Mouse (Mus musculus): ENCODE results near the gene Dpf3.

Dpf3 gene

DNA sequence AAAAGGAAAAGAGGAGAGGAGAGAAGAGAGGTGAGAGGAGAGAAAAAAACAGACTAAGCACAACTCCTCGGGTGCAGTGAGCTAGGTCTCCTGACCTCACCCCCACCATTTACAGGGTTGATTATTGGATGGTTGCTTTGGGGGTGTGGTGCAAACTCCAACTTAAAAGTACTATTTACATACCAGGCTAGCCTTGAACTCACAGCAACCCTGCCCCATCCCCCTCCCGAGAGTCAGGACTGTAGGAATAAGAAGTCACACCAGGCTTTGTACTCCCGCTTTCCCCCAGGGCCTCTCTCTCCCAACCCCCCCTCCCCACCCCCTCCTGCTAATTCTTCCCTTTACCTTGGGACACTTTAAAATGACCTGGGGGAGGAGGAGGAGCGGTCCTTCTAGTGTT, 8.8 kb upstream of the Dpf3 start:
- DNase-seq, result no peak

DNA sequence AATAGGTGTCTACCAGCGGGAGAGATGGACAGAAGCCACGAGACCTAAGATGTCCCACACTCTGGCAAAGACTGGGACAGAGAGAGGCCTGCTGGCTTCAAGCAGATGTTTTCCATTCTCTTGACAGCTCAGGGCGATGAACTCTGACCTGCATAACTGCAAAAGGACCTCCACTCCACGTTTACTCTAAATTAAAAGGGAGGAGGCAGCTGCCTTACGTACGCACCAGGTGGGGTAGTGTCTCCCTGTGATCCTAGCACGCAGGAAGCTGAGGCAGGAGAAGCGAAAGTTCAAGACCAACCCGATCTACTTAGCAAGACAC, 8.4 kb upstream of the Dpf3 start:
- DNase-seq, result peak in 1 of 2 experiments; percentile 25

DNA sequence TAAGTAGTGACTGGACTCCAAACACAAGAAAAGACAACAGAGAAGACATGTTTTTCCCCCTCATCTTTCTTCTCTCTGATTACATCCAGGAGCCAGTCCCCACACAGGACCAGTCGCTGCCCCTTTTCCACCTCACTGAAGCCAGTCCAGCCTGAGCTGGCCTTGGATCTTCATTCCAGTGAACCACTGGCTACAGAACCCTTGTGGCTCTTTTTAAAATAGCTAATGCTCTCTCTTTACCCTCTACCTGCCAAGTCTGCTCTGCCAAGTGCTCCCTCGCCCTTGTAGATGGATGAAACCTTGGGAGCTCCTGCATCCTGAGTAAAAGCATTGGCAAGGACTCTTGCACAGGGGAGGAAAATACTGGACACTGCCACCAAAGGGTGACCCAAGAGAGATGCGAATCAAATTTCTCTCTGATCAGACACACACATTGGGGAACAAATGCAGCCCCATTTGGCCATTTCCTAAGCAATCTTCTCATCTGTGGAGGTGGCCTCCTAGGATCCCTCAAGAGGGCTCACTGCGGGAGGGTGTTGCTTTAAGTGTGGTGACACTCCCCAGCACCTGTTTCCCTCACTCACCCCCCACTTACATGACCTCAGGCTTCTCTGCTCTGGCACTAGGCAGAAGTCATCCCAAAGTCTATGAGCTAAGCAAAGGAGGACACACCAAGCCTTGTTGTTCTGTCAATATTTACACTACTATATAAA, 7.9 kb upstream of the Dpf3 start:
- DNase-seq, result no peak

DNA sequence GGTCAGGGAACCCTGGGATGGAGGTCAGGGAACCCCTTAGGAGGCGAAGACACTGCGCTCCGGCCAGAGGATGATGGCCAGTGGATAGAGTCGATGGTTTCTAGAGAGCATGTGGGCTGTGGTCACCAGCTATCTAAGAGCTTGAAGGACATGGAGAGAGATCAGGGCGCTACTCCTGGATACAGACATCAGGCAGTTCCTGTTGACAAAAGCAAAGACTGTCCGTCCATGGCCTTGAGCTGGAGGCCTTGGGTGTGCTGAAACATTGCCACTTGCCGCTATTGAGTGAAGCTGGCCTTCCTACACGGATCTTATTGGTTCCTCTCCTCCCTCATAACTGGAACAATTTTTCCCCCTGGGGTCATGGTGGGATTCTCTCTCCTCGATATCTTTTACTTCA, 6.7 kb upstream of the Dpf3 start:
- DNase-seq, result no peak

DNA sequence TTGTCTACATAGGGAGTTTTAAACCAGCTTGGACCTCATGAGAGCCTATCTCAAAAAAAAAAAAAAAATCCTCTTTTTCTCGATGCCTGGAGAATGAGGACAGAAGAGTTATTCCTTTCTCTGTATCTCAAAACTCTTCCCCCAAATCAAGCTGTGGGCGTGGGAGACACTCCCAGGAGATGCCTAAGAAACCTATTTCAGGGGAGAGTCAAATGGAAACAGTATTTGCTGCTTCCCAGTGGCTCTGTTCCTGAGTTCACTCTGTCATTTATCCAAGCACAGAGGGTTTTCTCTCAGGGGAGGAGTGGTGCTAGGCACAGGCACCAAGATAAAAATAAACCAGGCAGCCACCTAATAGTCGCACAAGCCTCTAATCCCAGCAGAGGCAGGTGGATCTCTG, 5.3 kb upstream of the Dpf3 start:
- no peak for DNase-seq

DNA sequence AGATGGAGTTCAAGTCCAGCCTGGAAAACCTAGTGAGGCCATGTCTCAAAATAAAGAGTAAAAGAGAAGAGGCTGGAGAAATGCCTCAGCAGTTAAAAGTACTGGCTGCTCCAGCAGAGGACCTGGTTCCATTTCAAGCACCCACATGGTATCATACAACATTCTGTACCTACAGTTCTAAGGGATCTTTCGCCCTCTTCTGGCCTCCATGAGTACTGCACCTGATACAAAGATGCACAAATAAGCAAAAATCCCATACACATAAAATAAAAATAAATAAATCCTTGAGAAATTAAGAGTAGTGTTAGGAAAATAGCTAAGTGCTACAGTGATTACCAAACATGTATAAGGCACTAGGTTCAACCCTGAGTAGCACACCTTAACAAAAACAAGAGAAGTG, 4.1 kb upstream of the Dpf3 start:
- DNase-seq, result no peak

DNA sequence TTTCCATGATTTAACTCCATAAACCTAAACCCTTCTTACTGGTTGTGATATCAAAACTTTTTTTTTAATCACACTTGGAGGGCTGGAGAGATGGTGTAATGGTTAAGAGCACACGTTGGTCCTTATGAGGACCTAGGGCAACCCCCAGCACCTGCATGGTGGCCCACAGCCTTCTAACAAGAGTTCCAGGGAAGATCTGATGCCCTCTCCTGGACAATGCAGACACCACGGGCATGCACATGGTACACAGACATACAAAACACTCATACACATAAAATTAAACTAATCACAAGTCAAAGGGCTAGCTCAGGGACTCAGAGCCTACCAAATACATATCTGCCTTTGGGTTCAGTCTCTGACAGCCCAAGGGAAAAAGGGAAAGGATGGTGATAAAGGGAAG, 2.2 kb upstream of the Dpf3 start:
- DNase-seq, result no peak

DNA sequence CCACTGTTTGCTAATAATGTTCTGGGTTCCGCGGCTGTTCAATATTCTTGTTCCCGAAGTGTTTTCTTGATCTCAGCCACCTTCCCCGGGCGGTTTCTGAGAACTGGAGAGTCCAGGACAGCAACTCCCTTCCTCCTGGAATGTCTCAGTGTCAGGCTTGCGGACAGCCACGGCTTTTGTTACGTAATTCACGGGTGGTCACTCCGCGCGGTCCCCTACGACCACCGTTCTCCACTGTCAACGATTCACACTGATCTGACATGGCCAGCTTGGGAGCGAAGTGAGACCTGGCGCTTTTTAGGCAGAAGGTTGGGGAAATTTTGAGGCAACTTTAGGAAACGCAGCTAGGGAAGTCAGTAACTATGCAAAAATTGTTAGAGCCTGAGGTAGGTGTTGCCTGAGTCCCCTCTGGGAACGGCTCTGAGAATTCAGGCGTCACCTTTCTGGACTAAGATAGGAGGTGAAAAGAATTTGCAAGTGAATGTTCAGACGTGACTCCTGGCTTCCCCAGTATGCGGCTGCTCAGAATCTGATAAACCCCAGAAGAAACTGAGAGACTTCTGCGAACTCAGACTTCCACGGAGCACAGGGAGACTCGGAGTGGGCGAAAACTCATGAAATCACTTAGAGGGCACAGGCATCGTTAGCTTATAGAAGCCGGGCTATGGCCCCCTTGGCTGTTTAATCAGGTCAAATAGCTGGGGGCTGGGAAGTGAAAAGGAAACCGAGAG, 860 bp upstream of the Dpf3 start:
- DNase-seq, result peak; percentile 26 to 55

DNA sequence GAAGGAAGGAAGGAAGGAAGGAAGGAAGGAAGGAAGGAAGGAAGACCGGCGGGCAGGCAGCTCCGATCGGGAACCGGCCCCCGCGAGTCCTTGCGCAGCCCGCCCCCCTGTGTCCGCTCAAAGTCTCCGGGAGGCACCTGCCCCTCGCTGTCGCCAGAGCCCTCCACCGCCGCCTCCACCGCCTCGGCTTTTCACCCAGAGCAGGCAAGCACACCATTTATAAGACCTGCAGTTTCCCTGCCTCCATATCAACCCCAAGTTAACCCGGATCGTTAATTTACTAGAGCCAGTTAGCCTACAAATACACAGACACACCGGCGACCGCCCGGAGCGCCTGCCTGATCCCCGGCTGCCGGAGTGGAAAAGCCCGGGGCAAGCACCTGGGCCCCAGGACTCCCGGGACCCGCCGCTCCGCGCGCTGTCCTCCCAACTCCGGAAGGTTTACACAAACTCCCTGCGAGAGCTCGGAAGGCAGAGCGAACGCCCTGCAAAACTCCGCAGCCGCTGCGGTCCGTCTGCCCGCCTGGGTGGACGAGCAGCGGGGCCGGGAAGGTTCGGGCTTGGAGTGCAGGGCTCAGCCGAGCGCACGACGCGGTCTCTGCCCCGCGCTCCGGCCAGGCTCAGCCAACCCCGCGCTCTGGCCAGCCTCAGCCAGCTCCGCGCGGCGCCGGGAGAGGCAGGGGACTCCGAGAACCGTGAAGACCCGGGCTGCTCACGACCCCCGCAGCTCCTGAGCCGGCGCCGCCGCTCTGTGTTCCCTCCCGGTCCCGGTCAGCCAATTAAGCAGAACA, 650 bp downstream of the Dpf3 start:
- DNase-seq, result peak; percentile 71 to 79

DNA sequence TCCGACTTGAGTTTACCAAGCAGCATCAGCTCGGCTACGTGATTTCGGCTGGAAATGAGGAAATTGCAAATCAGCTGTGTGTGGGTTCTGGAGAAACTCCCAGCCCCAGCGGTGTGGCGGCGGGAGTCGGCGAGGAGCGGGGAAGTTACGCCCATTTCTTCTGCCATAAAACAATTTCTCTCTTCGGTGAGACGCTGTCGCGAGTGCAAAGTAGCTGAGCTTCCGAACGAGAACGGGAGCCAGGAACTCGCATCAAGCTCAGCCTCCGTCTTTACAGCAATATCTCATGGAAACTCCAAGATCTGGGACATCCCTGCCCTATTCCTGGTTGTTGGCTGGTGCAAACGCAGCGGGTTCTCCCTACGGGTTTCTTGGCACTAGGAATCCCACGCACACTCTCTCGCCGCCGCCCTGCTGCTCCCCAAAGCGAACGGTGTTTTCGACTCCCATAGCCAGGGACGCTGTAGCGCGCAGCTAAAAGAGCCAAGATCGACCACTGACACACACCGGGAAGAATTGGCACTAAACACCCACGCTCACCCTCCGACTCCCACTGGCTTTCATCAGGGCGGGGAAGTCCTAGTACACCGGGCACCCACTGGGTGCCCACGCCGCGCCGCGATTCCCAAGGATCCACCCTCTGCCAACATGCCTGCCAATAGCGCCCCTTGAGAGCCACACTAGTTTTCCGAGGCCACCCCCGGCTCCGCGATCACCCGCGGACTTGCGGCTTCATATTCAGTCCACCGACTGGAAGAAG, 1.4 kb downstream of the Dpf3 start:
- peak; percentile 41 to 58 for DNase-seq

DNA sequence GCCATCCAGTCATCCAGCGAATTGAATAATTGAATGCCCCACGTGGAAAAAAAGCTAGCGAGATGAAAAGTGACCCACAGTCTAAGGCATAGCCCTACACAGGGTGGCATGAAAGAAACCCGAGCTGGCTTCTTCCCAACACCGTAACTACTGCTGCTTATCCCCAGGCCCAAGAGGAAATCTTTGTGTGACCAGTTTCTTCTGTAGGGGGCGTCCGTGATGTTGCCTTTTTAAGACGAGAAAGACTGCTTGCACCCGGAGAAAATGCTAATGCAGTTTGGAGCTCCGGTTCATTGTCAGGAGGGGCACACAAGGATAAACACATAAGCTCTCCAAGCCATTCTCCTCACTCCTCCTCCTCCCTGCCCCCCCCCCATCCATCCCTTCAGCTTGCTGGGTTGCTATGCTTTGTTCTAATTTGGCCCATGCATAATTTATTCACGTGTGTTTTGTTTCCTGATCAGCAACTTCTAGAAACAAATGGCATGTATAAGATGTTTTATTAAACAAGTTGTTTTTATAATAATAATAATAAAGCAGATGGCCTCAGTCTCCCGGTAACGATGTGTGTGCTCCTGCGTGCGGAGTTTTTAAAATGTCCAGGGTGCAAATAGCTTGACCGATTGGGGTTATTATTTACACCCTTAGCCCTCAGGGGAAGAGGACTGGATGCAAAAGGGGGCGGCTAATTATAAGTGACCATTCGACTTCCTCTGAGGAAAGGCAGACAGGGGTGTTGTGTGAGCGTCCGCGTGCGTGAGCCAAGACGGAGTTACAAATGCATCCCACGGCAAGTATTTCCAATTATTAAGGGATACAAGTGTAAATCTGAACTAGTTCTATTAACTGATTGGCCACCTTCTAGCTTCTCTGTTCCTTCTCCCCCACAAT, 2.4 kb downstream of the Dpf3 start:
- DNase-seq, result no peak

DNA sequence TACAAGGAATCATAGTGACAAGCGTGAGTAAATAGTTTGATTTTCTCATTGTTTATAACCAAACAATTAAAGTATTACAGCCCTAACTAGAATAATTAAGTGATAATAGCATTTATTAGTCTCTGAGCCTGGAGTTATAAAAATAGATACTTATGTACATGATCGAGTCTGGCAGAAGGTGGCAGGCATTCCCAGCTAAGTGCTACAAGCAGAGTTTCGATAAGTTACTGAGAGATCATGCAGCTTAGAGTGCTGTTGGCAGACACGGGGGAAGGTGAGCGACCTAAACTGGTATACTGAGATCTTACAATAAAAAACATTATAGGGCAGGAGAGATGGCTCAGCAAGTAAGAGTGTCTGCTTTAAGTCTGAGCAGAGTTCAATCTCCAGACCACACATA, 3.9 kb downstream of the Dpf3 start:
- DNase-seq, result no peak

DNA sequence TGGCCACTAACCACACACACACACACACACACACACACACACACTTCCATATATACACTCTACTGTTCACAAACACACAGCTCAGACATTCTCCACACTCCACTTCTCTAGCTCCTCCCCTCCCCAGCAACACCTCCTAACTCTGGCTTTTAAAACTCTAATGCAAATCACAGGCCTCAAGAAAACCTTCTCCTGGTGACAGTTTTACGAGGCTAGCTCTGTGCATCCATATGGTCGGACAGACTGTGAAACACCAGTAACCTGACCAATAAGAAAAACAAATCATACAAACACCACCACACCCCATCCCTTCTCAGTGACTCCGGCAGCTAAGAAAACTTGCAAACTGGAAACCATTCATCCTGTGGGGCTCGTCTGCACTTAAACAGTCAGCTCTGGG, 6.1 kb downstream of the Dpf3 start:
- no peak for DNase-seq

DNA sequence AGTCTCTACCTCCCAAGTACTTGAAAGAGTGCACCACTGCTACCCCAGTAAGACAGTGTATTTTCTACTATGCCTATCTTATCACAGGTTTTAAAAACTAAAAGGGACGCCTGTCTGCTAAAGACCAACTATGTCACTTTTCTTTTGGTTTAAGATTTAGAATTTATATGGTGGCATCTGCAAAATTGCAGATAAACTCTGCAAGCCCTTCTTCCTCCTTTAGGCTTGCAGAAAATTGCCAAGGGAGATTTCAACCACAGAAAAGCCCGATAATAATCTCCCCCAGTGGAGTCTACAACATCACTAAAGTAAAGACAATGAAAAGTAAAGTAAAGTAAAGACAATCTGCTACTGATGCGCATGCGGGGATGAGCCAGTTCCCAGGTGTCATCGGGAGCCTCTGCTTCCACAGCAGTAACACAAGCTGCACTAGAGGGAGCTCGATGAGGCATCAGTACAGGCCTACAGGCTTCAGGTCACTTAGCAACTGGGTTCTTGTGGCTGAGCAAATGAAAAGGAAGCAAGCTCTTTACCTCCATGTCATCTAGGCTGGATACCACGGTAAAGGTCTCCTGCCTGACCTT, 7.6 kb downstream of the Dpf3 start:
- DNase-seq, result no peak

DNA sequence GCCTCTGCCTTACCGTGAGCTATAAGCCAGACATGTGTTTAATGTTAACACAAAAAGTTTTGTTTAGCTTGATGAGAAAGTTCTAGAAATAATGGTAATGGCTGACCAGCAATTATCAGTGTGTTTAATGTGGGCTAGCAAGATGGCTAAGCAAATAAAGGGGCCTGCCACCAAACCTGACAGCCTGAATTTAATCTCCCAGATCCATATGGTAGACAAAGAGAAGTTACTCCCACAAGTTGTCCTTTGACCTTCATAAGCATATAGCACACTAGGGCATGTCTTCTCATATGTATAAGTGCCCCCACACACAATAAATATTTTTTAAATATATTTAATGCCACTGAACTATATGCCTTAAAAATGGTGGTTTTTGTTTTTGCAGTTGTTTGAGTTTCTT, 8.4 kb downstream of the Dpf3 start:
- DNase-seq, result no peak

DNA sequence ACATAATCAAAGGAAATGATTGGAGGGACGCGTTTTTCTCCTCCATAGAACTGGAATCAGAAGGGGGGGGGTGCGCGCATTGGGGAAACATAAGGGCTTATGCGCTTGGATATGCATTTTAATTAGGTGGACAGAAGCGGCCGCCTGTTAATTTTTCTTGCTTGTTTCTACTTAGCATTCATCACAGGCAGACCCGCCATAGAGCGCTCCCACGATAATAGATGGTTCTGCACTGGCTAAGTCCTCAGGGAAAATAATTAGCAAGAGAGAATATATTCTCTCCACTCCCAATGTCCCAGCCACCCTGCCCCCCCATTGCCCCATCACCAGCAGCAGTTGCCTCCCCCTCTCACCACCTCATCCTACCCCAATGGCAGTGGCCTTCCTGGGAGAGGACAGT, 11.2 kb downstream of the Dpf3 start:
- no peak for DNase-seq

DNA sequence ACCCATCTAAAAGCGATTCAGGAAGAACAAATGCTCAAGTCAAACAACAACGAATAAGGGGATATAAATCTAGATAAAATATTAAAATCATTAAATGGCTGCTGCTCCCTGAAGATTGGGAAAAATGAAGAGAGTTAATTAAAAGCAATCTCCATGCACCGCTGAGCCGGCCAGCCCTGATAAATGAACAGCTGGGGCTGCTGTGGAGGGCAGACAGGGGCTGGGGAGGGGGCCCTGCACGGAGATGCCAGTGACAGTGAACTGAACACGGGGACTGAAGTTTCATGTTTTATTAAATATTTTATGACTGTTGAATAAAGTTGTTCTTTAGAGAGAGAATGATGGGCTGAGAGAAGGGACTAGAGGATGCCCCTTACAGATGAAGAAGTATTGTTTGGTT, 12.1 kb downstream of the Dpf3 start:
- no peak for DNase-seq

DNA sequence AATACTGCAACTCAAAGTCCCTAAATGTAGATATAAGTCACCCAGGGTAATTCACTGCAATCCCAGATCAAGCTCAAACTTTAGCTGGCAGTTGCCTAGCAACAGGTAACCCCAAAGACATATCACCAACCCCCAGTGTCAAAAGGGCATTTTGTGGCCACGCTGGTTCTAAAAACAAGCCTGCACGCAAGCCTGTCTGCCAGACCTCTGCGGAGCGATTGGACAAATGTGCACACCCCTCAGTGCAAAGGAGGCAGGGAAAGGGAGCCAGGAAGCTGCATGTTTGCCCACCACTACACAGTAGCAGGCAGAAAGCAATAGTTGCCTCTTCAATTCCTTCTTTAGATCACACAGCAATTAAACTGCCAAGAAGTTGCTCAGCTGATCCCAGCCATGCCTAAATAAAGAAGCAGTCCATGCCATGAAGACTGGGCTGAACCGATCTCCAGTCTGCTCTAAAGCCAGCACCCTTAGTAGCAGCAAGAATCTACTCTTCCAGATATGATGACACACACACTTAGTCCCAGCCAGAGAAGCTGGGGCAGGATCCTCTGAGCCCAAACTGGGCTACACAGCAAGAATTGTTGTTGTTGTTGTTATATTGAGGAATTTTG, 13.4 kb downstream of the Dpf3 start:
- no peak for DNase-seq

DNA sequence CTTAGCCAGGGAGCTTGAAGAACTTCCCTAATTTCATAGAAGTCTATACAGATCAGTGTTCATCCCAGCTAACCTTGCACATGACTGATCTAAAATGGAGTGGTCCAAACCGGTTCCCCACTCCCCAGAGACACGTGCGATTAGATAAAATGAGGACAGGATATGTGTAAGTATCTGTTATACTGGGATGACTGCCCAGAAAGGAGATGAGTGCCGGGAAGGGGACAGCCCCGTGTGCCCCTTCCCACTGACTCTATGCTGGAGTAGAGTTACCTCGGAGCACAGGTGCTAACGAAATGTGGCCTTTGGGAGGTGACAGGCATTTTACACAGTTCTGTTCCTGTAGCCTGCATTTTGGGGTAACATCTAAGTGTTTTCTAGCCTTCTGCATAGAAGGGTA, 15.8 kb downstream of the Dpf3 start:
- no peak for DNase-seq

DNA sequence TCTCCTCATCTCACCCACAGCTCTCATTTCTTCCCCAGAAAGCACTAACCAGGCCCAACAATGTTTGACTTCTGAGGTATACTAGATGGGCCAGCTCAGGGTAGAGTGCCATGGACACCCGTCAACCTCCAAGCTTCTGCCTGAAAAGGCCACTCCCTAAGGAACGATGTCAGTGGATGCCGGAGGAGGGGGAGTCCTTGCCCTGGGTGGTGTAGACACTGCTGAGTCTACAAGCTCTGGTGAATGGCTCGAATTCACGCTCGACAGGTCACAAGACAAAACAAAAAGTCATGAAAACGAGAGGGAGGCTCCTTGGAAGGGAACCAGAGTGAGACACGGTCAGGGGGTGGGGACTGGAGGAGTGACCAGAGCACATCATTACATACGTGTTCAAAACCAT, 17.4 kb downstream of the Dpf3 start:
- no peak for DNase-seq

All from kidney, postnatal 4 days (tissue).